Mouse (Mus musculus) heart, embryonic 14.5 days (tissue): Measurements from ENCODE around the gene Mcrip1. TPM values are rescaled to one million over a fixed set of nuclear protein-coding genes. Genes with fewer than 3 reads are reported as not detected.
A peak's percentile ranks its signal among the peaks of the same experiment; 100 is the strongest.

ENCODE experiments used
- ATAC-seq: fragments of 200-750 bp; cut with Nextera tagmentation; 2 replicates; pipeline ENCODE4 v1.8.0; 2017; ENCODE audit warnings: low read depth, moderate TSS enrichment; ENCODE audit not compliant: insufficient number of reproducible peaks, insufficient read depth, low FRiP score
- H3K27ac ChIP-seq, 2 experiments: fragments of 200-500 bp in 1 of 2; fragments of 300-500 bp in 1 of 2; sonication (generic) in 1 of 2; replicated peaks in 1 of 2; 2 replicates each; pipeline ENCODE4 v1.5.1; 2012 to 2014; ENCODE audit warnings: low read depth in 2 of 2, low read length in 2 of 2, control low read depth in 1 of 2, mild to moderate bottlenecking in 1 of 2, mixed read lengths in 1 of 2; ENCODE audit not compliant: control insufficient read depth in 1 of 2, insufficient read depth in 1 of 2
- H3K27me3 ChIP-seq: fragments of 300-500 bp; sonication (generic); 2 replicates; pipeline ENCODE4 v1.6.1; 2014; ENCODE audit warnings: mild to moderate bottlenecking, low read length, control low read depth; ENCODE audit not compliant: control insufficient read depth, insufficient read depth
- H3K36me3 ChIP-seq: fragments of 300-500 bp; sonication (generic); 2 replicates; pipeline ENCODE4 v1.6.1; 2014; ENCODE audit warnings: mild to moderate bottlenecking, control low read depth, low read length, mixed read lengths; ENCODE audit not compliant: control insufficient read depth, insufficient read depth
- H3K4me1 ChIP-seq, 2 experiments: fragments of 200-500 bp in 1 of 2; fragments of 300-500 bp in 1 of 2; sonication (generic) in 1 of 2; 2 replicates each; pipeline ENCODE4 v1.6.1; 2012 to 2014; ENCODE audit warnings: low read length in 2 of 2, control low read depth in 1 of 2, mixed read lengths in 1 of 2; ENCODE audit not compliant: control insufficient read depth in 2 of 2, insufficient read depth in 2 of 2
- H3K4me2 ChIP-seq: fragments of 300-500 bp; sonication (generic); 2 replicates; pipeline ENCODE4 v1.6.1; 2014; ENCODE audit warnings: mild to moderate bottlenecking, low read length
- H3K4me3 ChIP-seq, 2 experiments: fragments of 200-500 bp in 1 of 2; fragments of 300-500 bp in 1 of 2; sonication (generic) in 1 of 2; 2 replicates each; pipeline ENCODE4 v1.5.1; 2012 to 2014; ENCODE audit warnings: low read length in 2 of 2, mild to moderate bottlenecking in 2 of 2, control low read depth in 1 of 2, low read depth in 1 of 2, moderate library complexity in 1 of 2; ENCODE audit not compliant: control insufficient read depth in 1 of 2, insufficient read depth in 1 of 2
- H3K9ac ChIP-seq: fragments of 300-500 bp; sonication (generic); 2 replicates; pipeline ENCODE4 v1.6.1; 2014; ENCODE audit warnings: mild to moderate bottlenecking, low read length
- H3K9me3 ChIP-seq: fragments of 300-500 bp; sonication (generic); 2 replicates; pipeline ENCODE4 v1.6.1; 2016; ENCODE audit warnings: low read length, control low read depth; ENCODE audit not compliant: control insufficient read depth
- WGBS: fragments of 180-500 bp; shearing (Covaris S2); extraction: QIAGEN DNeasy Blood & Tissue Kit; methylation state at CpG from one replicate; pipeline ENCODE4 v1.1.7; 2014; 5-methylcytosine and 5-hydroxymethylcytosine counted together
- polyA plus RNA-seq: library from polyadenylated mRNA; unstranded; fragments of >200 nt; fragmentation: Nextera tagmentation; extraction: Ambion mirVana; gene quantifications from 2 replicates; pipeline ENCODE4 v1.2.1, GENCODE M21; 2014

Mcrip1 gene
- polyA plus RNA-seq, 1 experiment from 2014 or later: 158 TPM

DNA sequence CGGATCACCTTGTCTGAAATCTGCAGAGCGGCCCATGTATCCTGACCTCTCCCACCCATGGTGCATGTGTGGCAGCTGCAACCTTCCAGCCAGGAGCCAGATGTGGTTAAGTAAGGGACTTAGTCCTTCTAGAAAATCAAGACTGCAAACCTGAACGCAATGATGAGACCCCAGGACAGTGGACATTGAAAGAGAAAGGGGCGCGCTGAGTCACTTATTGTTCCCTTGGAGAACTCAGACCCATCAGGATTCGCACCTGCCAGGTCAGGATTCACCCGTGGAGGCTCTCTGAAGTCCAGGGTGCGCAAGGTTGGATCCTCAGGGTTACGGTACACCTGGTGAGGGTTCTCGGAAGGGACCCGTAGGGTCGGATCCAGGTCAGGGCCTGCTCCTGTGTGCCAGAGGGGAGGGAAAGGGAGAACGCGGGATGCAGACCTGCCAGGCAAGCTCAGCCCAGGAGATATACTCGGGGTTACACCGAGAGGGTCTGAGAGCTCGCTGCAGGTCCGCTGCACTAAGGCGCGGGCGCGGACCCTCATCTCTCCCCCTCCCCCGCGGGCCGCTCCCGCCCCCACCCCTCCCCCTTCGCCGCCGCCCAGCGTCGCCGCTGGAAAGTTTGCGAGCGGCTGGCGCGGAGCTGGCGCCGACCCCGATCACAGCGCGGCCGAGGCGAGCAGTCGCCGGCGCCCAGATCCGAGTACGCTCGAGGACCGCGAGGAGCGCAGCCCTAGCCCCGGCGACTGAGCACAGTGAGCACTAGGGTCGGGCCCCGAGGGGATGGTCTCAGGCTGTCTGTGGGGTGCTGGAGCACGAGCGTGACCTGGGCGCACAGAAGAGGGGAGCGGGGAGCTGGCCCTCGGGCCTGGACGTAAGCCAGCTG lies 19.2 kb downstream of the Mcrip1 start, which contains the start of gene Gcgr:
Gene Gcgr (plus strand): TSS at position 615 of the 880 bp plus-strand sequence.
- H3K4me2 ChIP-seq: peak within 1 kb of the TSS; percentile 73
- peak within 1 kb of the TSS; percentile 63 for H3K9ac ChIP-seq
- no peaks in the 10 kb centered on the region for H3K9me3 ChIP-seq
- H3K27me3 ChIP-seq: peaks cover 65% of the 10 kb centered on the region
- H3K4me3 ChIP-seq: peak within 1 kb of the TSS; percentile 41 to 46
- no peak for ATAC-seq
- no peaks in the 10 kb centered on the region for H3K36me3 ChIP-seq
- 7% methylated on average over 58 of the region's 62 CpGs for WGBS
- no peak within 1 kb of the TSS for H3K27ac ChIP-seq
- H3K4me1 ChIP-seq: peaks cover 6 to 8% of the 10 kb centered on the region in 2 experiments; a peak in 3 of 4 replicates

DNA sequence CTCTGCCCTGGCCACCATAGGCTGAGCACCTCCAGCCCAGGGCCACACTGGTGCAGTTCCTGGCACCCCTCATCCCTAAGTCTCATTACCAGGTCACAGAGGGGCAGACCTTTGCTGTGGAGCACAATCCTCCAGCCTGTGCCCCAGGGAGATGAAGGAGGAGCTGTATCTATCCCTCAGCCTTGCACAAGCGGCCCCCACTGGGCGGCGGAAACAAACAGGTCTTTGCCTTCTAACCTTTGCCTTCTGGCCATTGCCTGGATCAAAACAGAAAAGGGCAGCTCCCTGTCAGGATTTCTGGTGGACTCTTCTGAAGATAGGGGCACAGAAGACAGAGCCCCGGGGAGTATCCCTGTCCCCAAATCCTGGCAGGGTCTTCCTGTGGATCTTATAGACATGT lies 20.6 kb downstream of the Mcrip1 start:
- WGBS: 47% methylated on average over 4 of the region's 4 CpGs
- no peak for ATAC-seq
- Histone ChIP-seq H3K36me3 (no peaks in the 10 kb centered on the region), H3K9ac (no peak overlapping the region), H3K27ac (no peak overlapping the region), H3K27me3 (peaks cover 58% of the 10 kb centered on the region), H3K4me2 (no peak overlapping the region), H3K9me3 (0 out of 2 replicates have a peak, but pooled peaks cover 3% of the 10 kb centered on the region), H3K4me3 (no peak overlapping the region), H3K4me1 (peaks cover 2 to 8% of the 10 kb centered on the region in 2 experiments; a peak in 3 of 4 replicates)

DNA sequence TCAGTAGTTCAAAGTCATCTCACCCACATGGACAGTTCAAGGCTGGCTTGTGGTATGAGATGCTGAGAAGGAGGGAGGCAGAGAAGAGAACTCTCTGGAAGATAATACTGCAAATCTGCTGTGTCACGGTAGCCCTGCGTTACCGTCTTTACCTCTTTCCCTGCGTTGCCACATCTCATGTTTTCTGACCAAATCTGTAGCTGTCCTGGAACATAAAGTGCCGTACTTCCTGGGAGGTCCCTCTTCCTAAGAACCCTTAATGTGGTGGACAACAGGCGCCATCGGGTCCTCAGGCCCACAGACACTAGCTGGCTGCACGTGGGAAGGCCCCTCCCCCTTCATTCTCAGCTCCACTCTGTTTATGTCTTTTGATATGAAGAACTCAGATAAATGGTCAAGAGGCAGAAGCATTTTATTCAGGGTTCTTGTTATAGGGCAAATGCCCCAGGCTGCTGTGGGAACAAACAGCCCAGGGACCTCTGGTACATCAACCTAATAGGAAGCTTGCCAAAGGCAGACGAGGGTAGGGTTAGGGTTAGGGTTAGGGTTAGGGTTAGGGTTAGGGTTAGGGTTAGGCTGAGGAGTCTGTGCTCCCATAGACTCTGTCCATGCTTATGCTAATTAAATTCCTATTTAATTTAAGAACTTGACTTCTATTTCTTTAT lies 21.7 kb downstream of the Mcrip1 start:
- H3K27me3 ChIP-seq: peaks cover 52% of the 10 kb centered on the region

DNA sequence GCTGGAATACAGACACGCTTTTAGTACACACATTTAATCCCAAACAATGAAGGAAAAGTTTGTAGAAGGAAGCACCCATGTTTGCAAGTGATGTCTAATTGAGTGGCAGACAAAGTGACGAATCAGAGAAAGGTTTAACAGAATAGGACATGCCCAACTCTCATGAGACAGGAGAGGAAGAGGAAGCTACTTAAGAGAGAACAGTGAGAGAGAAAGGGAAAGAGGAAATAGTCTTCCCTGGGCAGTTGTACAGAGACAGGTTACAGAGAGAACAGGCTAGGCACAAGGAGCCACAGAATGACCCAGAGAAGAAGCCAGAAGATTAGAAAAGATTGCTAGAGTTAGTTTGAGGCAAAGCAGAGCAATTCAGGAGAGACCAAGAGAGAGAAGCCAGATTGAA lies 23.6 kb downstream of the Mcrip1 start:
- Histone ChIP-seq H3K36me3 (no peaks in the 10 kb centered on the region), H3K27me3 (peaks cover 33% of the 10 kb centered on the region), H3K4me1 (peaks cover 2 to 14% of the 10 kb centered on the region in 2 experiments; a peak in 3 of 4 replicates), H3K27ac (no peak overlapping the region), H3K9me3 (0 out of 2 replicates have a peak, but pooled peaks cover 3% of the 10 kb centered on the region), H3K4me3 (no peak overlapping the region), H3K4me2 (no peak overlapping the region), H3K9ac (no peak overlapping the region)
- ATAC-seq: no peak
- WGBS: 68% methylated on average over 2 of the region's 2 CpGs

More for the DNA sequence above, 21.7 kb downstream of the Mcrip1 start:
- H3K36me3 ChIP-seq: no peaks in the 10 kb centered on the region
- H3K4me1 ChIP-seq: peaks cover 2 to 8% of the 10 kb centered on the region in 2 experiments; a peak in 3 of 4 replicates
- no peak overlapping the region for H3K27ac ChIP-seq
- H3K4me3 ChIP-seq: no peak overlapping the region
- ATAC-seq: no peak
- no peak overlapping the region for H3K4me2 ChIP-seq
- H3K9me3 ChIP-seq: 0 out of 2 replicates have a peak, but pooled peaks cover 3% of the 10 kb centered on the region
- WGBS: 72% methylated on average over 9 of the region's 9 CpGs
- no peak overlapping the region for H3K9ac ChIP-seq

DNA sequence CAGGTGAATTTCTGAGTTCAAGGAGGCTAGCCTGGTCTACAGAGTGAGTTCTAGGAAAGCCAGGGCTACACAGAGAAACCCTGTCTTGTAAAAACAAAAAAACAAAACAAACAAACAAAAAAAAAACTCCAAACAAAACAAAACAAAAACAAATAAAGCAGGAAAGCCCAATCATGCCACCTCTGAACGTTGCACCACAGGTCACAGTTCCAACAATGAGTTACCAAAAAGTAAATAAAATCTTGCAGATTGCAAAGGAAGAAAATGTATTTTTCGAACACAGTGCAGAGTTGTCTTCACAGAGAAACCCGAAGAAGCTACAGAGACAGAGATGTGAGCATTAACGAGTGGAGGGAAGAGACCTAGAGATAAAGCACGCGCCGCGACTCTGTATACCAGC lies 26.9 kb downstream of the Mcrip1 start:
- Histone ChIP-seq H3K4me1 (peaks cover 9 to 14% of the 10 kb centered on the region in 2 experiments; a peak in 3 of 4 replicates), H3K36me3 (no peaks in the 10 kb centered on the region), H3K27me3 (no peaks in the 10 kb centered on the region), H3K9me3 (0 out of 2 replicates have a peak, but pooled peaks cover 3% of the 10 kb centered on the region), H3K9ac (no peak overlapping the region), H3K27ac (no peak overlapping the region), H3K4me3 (no peak overlapping the region), H3K4me2 (no peak overlapping the region)
- no peak for ATAC-seq
- 82% methylated on average over 8 of the region's 8 CpGs for WGBS

DNA sequence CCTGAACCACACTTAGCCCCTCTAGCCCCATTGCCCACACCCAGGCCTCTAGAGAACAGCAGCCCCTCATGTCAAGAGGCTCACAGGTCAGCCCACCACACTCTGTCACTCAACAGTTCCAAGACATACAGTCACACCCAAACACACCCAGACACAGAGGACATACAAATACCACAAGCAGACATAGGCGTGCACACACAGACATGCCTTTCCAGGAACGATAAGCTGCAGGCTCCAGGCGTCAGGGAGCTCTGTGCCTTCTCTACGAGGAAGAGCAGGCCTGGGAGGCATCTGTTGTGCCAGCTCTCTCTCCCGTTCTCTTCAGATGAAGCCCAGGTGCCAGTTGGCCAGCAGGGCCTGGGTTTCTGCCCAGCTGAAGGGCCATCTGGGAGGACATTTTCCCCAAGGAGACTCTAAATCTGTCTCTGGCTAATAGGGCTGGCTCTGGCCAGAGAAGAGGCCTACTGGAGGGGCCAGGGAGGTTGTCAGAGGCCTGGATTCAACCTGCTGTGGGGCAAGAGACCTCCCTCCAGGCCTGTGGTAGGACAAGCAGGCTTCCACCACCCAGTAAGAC lies 28.5 kb downstream of the Mcrip1 start:
- no peak overlapping the region for H3K9ac ChIP-seq
- H3K27me3 ChIP-seq: no peaks in the 10 kb centered on the region
- no peak overlapping the region for H3K4me2 ChIP-seq
- 52% methylated on average over 5 of the region's 5 CpGs for WGBS
- H3K36me3 ChIP-seq: no peaks in the 10 kb centered on the region
- no peak for ATAC-seq
- no peak overlapping the region for H3K4me3 ChIP-seq
- peak overlapping the region in 1 of 2 experiments; percentile 20; a peak in 2 of 4 replicates for H3K27ac ChIP-seq
- 0 out of 2 replicates have a peak, but pooled peaks cover 3% of the 10 kb centered on the region for H3K9me3 ChIP-seq
- H3K4me1 ChIP-seq: peaks cover 9 to 14% of the 10 kb centered on the region in 2 experiments; a peak in 3 of 4 replicates

DNA sequence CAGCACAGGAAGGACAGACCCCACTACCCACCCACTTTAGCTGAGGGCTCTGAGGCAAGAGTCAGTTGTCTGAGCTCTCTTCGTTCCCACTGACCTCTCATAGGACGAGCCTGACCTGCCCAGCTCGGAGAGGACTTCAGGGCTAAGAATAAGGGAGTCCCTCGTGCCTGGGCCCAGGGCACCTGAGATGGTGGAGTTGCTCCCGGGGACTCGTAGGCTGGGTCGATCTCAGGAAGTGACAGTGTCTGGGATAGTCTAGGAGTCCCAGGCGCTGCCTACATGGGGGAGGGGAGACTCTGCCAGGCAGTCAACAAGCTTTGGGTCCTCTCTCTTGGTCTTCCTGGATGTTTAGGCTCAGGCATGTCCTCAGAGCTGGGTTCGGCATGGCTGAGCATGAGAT lies 29.0 kb downstream of the Mcrip1 start:
- H3K9ac ChIP-seq: peak overlapping the region; percentile 54; the same call in 1 of the 2 replicates
- H3K4me1 ChIP-seq: peaks cover 9 to 14% of the 10 kb centered on the region in 2 experiments; a peak in 3 of 4 replicates
- no peak overlapping the region for H3K4me2 ChIP-seq
- ATAC-seq: no peak
- H3K27ac ChIP-seq: peak overlapping the region in 1 of 2 experiments; percentile 31; a peak in 1 of 4 replicates
- no peaks in the 10 kb centered on the region for H3K27me3 ChIP-seq
- H3K4me3 ChIP-seq: no peak overlapping the region
- H3K36me3 ChIP-seq: no peaks in the 10 kb centered on the region
- WGBS: 58% methylated on average over 9 of the region's 9 CpGs
- 0 out of 2 replicates have a peak, but pooled peaks cover 3% of the 10 kb centered on the region for H3K9me3 ChIP-seq
